Mouse (Mus musculus) liver, embryonic 13.5 days (tissue): ENCODE measurements around the gene Pgf. TPM values are rescaled to one million over a fixed set of nuclear protein-coding genes. Genes with fewer than 3 reads are reported as not detected.
"Not testable (repeated sequence)": the region's sequence is repeated elsewhere in the genome, so short reads cannot be mapped to it uniquely, and the experiment has no call there.

Source experiments
- ATAC-seq: fragments of 200-750 bp; cut with Nextera tagmentation; 2 replicates; pipeline ENCODE4 v1.8.0; 2017; ENCODE audit warnings: low read depth, mild to moderate bottlenecking, moderate number of reproducible peaks, moderate library complexity
- DNase-seq: peaks from one replicate; pipeline ENCODE4 v3.0.0; 2022
- H3K27ac ChIP-seq: fragments of 300-500 bp; sonication (generic); 2 replicates; pipeline ENCODE4 v1.5.1; 2015; ENCODE audit warnings: moderate library complexity, mild to moderate bottlenecking, inconsistent platforms
- H3K27me3 ChIP-seq: fragments of 300-500 bp; sonication (generic); 2 replicates; pipeline ENCODE4 v1.6.1; 2015; ENCODE audit warnings: mild to moderate bottlenecking, inconsistent platforms
- H3K36me3 ChIP-seq: fragments of 300-500 bp; sonication (generic); 2 replicates; pipeline ENCODE4 v1.6.1; 2015; ENCODE audit warnings: mild to moderate bottlenecking, inconsistent platforms
- H3K4me1 ChIP-seq: fragments of 300-500 bp; sonication (generic); replicated peaks from 2 replicates; pipeline ENCODE4 v1.6.1; 2015; ENCODE audit warnings: inconsistent platforms
- H3K4me2 ChIP-seq: fragments of 300-500 bp; sonication (generic); 2 replicates; pipeline ENCODE4 v1.6.1; 2015; ENCODE audit warnings: inconsistent platforms, mild to moderate bottlenecking, moderate library complexity
- H3K4me3 ChIP-seq: fragments of 300-500 bp; sonication (generic); replicated peaks from 2 replicates; pipeline ENCODE4 v1.5.1; 2015; ENCODE audit warnings: mild to moderate bottlenecking, inconsistent platforms
- H3K9ac ChIP-seq: fragments of 300-500 bp; sonication (generic); 2 replicates; pipeline ENCODE4 v1.6.1; 2015; ENCODE audit warnings: mild to moderate bottlenecking, inconsistent platforms
- H3K9me3 ChIP-seq: fragments of 300-500 bp; sonication (generic); replicated peaks from 2 replicates; pipeline ENCODE4 v1.6.1; 2016; ENCODE audit warnings: inconsistent platforms
- WGBS: fragments of 180-500 bp; shearing (Covaris S2); methylation state at CpG from one replicate; pipeline ENCODE4 v1.1.7; 2015; ENCODE audit not compliant: insufficient replicate concordance; 5-methylcytosine and 5-hydroxymethylcytosine counted together
- polyA plus RNA-seq: library from polyadenylated mRNA; unstranded; fragments of >200 nt; fragmentation: Nextera tagmentation; extraction: Ambion mirVana; gene quantifications from 2 replicates; pipeline ENCODE4 v1.2.1, GENCODE M21; 2015

Gene Pgf
- polyA plus RNA-seq, 1 experiment from 2014 or later = 0.50 TPM

DNA sequence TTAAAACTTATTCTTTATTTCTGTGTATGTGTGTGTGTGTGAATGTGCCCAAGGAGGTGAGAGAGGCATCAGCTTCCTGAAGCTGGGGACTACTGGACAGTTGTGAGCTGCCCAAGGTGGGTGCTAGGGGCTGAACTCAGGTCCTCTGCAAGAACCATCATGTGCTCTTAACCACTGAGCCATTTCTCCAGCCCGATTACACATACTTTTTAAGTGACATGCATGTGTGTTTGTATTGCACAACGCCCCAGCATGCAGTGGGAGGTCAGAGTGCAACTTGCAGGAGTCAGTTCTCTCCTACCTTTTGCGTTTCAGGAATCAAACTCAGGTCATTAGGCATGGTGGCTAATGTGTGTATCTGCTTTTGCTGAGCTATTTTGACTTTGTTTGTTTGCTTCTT, 24.6 kb downstream of the Pgf start:
- ATAC-seq (peak; percentile 13; the same call in 1 of the 2 replicates), DNase-seq (no peak)
- Histone ChIP-seq H3K4me2 (no peak overlapping the region), H3K27me3 (peaks cover 26% of the 10 kb centered on the region), H3K27ac (no peak overlapping the region), H3K4me1 (peaks cover 24% of the 10 kb centered on the region), H3K36me3 (no peaks in the 10 kb centered on the region), H3K9me3 (no peaks in the 10 kb centered on the region), H3K4me3 (no peak overlapping the region), H3K9ac (no peak overlapping the region)
- WGBS = 56% methylated on average over 3 of the region's 3 CpGs

DNA sequence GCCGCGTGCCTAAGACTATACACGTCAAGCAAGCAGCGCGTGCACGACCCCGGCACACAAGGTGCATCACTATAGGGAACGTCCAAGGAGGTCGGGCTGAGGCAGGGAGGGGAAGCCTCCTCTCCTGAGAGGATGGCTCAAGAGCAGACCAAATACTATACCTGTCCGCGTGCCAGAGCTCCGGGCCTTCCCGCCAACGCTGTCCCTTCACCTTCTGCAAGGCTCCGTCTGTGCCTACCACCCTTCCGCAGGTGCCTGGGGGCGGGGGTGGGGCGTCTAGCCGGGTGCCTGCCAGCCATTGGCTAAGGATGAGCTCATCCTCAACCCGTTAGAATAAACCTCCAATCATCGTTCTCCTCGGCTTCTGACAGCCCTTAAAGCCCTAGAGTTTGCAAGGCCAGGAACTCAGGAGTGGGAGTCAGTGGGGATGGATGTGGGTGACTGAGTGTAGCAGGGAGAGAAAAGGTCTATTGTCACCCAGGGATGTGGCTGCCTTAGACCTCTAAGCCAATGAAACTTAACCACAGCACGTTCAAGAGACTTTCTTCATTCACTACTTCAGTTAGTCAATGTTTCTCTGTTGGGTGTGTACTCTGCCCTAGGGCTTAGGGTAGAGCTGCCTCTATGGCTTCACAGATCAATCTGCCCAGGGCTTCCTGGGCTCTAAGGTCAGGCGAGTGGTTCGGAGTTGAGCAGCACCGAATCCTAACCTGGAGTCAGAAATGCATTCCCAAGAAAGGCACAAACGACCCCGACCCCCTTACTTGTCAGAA, 26.4 kb downstream of the Pgf start, which contains the start of gene Rps6kl1:
TSS of gene Rps6kl1 (minus strand) at position 263 of the 773 bp plus-strand sequence.
- Histone ChIP-seq H3K4me1 (peaks cover 18% of the 10 kb centered on the region), H3K27ac (no peak within 1 kb of the TSS), H3K9ac (peak within 1 kb of the TSS; percentile 56), H3K27me3 (peaks cover 27% of the 10 kb centered on the region), H3K36me3 (no peaks in the 10 kb centered on the region), H3K9me3 (no peaks in the 10 kb centered on the region), H3K4me3 (peak within 1 kb of the TSS; percentile 38), H3K4me2 (peak within 1 kb of the TSS; percentile 65)
- DNase-seq (peak; percentile 32), ATAC-seq (peak; percentile 80)
- 17% methylated on average over 28 of the region's 28 CpGs for WGBS

DNA sequence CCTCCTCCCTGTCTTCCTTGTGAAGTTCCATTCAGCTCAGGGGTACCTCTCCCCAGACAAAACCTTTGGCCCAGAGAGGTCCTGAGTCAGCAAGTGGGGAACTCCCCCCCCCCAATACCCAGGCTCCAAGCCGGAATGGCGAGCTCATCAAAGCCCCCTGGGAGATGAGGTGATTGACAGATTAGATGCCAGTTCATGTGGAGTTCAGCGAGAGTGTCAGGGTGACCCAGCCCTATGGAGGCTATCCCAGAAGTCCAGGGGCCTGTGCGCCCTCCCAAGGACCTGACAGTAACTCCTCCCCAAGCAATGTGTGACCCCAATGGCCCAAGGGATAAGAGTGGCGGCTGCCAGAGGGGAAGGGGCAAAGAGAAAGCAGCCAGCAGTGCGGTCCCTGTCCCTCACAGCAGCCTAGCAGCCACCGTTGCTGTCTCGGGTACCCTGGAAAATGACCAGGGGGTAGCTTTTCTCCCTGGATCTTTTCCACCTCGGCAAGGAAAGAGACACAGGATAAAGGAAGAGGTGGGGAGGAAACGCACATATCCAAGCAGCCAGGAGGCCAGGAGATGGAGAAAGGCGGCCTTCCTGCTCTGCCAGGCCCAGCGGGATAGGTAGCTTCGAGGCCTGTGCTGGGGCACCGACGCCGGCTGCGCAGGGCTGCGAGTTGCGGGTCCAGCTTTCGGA, 27.1 kb downstream of the Pgf start:
- H3K4me1 ChIP-seq = peaks cover 17% of the 10 kb centered on the region
- 20% methylated on average over 20 of the region's 20 CpGs for WGBS
- peak overlapping the region; percentile 38 for H3K4me3 ChIP-seq
- peaks cover 27% of the 10 kb centered on the region for H3K27me3 ChIP-seq
- no peaks in the 10 kb centered on the region for H3K36me3 ChIP-seq
- H3K27ac ChIP-seq = no peak overlapping the region
- H3K9ac ChIP-seq = peak overlapping the region; percentile 56
- no peaks in the 10 kb centered on the region for H3K9me3 ChIP-seq
- ATAC-seq (no peak), DNase-seq (no peak)
- H3K4me2 ChIP-seq = peak overlapping the region; percentile 65

DNA sequence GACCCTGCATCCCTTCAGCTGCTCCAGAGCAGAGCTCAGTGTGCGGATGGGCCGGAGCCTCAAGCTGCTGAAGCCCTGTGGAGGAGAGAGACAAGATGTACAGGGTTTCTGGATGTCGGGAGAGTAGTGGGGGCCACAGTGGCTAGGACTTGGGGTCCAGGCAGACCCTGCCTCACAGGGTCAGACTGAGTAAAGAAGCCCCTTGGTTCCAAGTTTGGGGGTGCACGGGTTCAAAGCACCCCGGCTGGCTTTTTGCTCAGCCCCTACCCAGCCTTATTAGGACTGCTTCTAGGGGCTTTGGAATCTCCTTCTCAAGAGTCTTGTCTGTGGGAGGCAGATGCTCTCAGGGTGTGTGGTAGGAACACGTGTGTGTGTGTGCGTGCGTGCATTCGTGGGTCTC, 30.7 kb downstream of the Pgf start:
- H3K4me2 ChIP-seq = no peak overlapping the region
- no peak overlapping the region for H3K9ac ChIP-seq
- no peaks in the 10 kb centered on the region for H3K9me3 ChIP-seq
- H3K4me1 ChIP-seq = peaks cover 19% of the 10 kb centered on the region
- ATAC-seq = no peak
- H3K27ac ChIP-seq = no peak overlapping the region
- DNase-seq = no peak
- 70% methylated on average over 9 of the region's 9 CpGs for WGBS
- H3K4me3 ChIP-seq = no peak overlapping the region
- no peaks in the 10 kb centered on the region for H3K36me3 ChIP-seq
- H3K27me3 ChIP-seq = peaks cover 29% of the 10 kb centered on the region

DNA sequence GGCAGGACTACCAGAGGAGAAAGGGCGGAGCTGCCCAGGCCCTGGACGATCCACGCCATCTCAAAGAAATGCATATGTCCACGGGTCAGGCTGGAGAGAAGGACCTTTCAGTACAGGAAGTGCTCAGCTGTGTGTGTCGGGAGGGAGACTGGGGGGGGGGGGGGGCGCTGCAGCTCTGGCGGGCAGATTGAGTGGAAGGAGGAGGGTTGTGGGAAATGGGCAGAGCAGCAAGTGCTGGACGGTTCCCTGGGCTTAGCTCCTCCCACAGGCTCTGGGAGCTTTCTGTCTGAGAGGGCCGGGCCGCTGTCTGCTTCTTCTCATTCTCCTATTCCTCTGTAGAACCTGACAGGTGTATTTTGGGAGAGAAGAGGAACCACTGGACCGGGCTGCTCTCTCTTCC, 31.2 kb downstream of the Pgf start:
- ATAC-seq (no peak), DNase-seq (no peak)
- Histone ChIP-seq H3K4me2 (no peak overlapping the region), H3K9me3 (no peaks in the 10 kb centered on the region), H3K27ac (no peak overlapping the region), H3K36me3 (no peaks in the 10 kb centered on the region), H3K4me3 (no peak overlapping the region), H3K4me1 (peaks cover 14% of the 10 kb centered on the region), H3K27me3 (peaks cover 31% of the 10 kb centered on the region), H3K9ac (no peak overlapping the region)
- WGBS = 30% methylated on average over 9 of the region's 11 CpGs

DNA sequence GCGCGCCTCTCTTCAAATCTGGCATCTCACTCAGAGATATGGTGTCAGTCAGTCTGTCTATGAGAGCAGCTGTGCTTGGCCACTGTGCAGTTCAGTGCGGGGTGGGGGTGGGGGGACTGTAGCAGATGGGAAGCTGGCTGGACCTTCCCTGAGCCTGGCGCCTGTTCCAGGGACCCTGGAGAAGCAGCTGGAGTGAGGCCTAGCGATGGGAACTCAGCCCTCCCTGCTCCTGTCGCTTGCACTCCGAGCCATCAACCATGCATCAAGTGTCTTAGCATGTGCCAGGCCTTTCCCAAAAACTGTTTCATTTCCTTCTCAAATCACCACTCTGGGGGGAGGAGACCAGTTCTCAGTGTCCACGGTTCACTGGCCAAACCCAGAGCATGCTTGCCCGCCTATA, 32.0 kb downstream of the Pgf start:
- H3K27ac ChIP-seq = no peak overlapping the region
- DNase-seq = no peak

DNA sequence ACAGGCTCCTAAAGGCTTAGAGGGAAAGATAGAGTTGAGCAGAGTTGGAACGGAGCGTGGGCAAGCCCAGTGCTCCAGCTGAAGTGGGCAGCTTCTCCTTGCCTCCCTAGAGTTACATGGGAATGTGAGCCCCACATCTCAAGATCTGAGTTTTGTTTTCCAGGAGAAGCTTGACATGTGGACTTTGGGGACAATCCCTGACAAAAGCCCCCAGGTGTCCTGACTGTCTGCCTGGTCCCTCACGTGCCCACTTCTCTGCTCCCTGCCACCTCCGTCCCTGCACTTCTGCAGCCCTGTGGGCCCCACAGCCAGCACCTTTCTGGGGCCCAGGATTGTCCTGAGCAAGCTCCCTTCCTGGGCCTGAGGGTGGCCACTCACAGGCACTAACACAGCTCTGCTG, 32.8 kb downstream of the Pgf start:
- 0 out of 2 replicates have a peak, but pooled peaks cover 2% of the 10 kb centered on the region for H3K4me1 ChIP-seq
- no peak overlapping the region for H3K4me2 ChIP-seq
- ATAC-seq (no peak), DNase-seq (no peak)
- no peaks in the 10 kb centered on the region for H3K9me3 ChIP-seq
- no peak overlapping the region for H3K4me3 ChIP-seq
- no peaks in the 10 kb centered on the region for H3K36me3 ChIP-seq
- 84% methylated on average over 4 of the region's 4 CpGs for WGBS
- H3K27ac ChIP-seq = no peak overlapping the region
- no peak overlapping the region for H3K9ac ChIP-seq
- peaks cover 23% of the 10 kb centered on the region for H3K27me3 ChIP-seq

More for the DNA sequence above, 32.0 kb downstream of the Pgf start:
- no peak overlapping the region for H3K4me3 ChIP-seq
- no peaks in the 10 kb centered on the region for H3K36me3 ChIP-seq
- H3K27me3 ChIP-seq = peaks cover 25% of the 10 kb centered on the region
- H3K9me3 ChIP-seq = no peaks in the 10 kb centered on the region
- no peak overlapping the region for H3K4me2 ChIP-seq
- peaks cover 7% of the 10 kb centered on the region for H3K4me1 ChIP-seq
- no peak for ATAC-seq
- H3K9ac ChIP-seq = no peak overlapping the region
- 68% methylated on average over 9 of the region's 9 CpGs for WGBS

DNA sequence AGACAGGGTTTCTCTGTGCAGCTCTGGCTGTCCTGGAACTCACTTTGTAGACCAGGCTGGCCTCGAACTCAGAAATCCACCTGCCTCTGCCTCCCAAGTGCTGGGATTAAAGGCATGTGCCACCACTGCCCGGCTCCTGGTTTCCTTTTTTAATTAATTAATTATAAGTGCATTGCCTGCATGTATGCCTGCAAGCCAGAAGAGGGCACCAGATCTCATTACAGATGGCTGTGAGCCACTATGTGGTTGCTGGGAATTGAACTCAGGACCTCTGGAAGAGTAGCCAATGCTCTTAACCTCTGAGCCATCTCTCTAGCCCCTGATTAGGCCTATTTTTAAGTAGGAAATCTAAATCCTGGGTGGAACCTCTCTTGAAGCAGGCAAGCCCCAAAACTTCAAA, 33.3 kb downstream of the Pgf start:
- ATAC-seq, H3K9me3 ChIP-seq, DNase-seq, H3K9ac ChIP-seq, H3K4me2 ChIP-seq, H3K4me3 ChIP-seq, H3K4me1 ChIP-seq, H3K36me3 ChIP-seq, H3K27ac ChIP-seq: not testable (repeated sequence)
- WGBS = 55% methylated on average over 2 of the region's 2 CpGs
- H3K27me3 ChIP-seq = peaks cover 21% of the 10 kb centered on the region; the same call in 1 of the 2 replicates

DNA sequence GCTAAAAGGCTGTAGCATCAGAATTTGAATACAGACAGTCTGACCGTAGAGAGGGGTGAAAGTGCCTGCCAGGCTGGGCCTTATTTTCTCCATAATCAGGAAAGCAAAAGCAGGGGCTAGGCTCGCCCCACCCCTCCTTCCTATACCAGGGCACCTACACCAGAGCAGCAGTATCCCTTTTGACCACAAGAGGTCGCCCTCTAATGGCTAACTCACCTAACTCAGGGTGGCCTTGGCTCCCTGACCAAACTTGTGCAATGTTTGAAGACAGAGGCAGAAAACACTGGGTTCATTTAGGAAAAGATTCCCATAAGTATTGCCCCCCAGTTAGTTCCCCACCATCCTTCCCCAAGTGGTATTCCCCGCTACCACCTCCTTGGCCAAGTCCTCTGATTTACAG, 34.8 kb downstream of the Pgf start:
- Histone ChIP-seq H3K27me3 (peaks cover 19% of the 10 kb centered on the region; the same call in 1 of the 2 replicates), H3K9ac (no peak overlapping the region), H3K36me3 (no peaks in the 10 kb centered on the region), H3K27ac (no peak overlapping the region), H3K4me3 (no peak overlapping the region), H3K4me1 (0 out of 2 replicates have a peak, but pooled peaks cover 2% of the 10 kb centered on the region), H3K9me3 (no peaks in the 10 kb centered on the region), H3K4me2 (no peak overlapping the region)
- peak; percentile 56 for DNase-seq
- 0 out of 2 replicates have a peak, but pooled peaks have one; percentile 40 for ATAC-seq
- WGBS = 22% methylated on average over 4 of the region's 4 CpGs

DNA sequence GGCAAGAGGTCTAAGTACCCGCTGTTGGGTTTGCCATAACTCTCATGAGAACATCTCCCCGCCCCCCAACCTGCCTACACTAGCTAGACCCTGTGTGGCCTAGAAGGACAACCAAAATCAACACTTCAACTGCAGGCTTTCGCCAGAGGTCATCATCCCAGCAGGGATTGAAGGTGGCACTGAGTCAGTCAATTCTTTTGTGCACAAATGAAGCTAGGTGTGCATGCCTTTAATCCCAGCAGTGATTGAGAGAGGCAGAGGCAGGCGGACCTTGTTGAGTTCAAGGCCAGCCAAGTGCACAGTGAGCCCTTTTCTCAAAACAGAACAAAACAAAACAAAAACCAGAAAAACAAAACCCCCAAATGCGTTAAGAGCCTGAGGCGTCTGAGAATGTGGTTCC, 36.5 kb downstream of the Pgf start:
- Histone ChIP-seq H3K4me2 (no peak overlapping the region), H3K4me1 (0 out of 2 replicates have a peak, but pooled peaks cover 2% of the 10 kb centered on the region), H3K9me3 (no peaks in the 10 kb centered on the region), H3K9ac (no peak overlapping the region), H3K27ac (no peak overlapping the region), H3K36me3 (no peaks in the 10 kb centered on the region), H3K4me3 (no peak overlapping the region), H3K27me3 (0 out of 2 replicates have a peak, but pooled peaks cover 15% of the 10 kb centered on the region)
- WGBS = 62% methylated on average over 6 of the region's 6 CpGs
- ATAC-seq (no peak), DNase-seq (no peak)

DNA sequence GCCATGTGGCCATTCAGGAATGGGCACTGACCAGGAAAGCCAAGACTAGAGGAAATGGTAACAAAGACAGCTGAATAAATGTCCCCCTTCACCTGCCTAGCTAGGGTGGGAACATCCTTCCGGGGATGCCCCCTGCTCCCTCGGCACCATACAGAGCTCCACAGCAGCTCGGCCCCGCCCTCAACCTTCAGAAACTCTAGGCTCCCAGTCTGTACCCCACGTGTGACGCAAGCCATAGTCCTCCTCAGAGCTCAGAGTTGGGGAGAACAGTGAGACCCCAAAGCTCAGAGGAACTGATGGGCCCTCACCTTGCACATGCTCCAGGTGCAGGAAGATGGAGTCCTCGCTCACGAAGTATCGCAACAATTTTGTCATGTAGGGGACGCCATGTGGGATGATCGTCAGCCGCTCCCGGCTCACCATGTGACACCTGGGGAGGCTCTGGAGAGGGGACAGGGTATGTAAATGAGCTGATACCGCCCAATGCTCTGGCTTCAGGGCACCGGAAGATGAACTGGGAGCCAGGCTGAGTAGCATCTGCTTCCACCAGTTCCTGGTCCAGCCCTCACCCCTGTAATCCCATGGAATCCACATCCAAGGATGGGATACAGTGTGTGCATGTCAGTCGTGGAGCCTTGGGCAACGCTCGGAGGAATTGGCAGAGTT, 37.4 kb downstream of the Pgf start:
- 32% methylated on average over 18 of the region's 18 CpGs for WGBS
- peaks cover 8% of the 10 kb centered on the region for H3K36me3 ChIP-seq
- no peak overlapping the region for H3K27ac ChIP-seq
- H3K4me1 ChIP-seq = 0 out of 2 replicates have a peak, but pooled peaks cover 2% of the 10 kb centered on the region
- H3K4me2 ChIP-seq = no peak overlapping the region
- H3K27me3 ChIP-seq = 0 out of 2 replicates have a peak, but pooled peaks cover 15% of the 10 kb centered on the region
- no peak overlapping the region for H3K9ac ChIP-seq
- ATAC-seq = no peak
- no peak overlapping the region for H3K4me3 ChIP-seq
- DNase-seq = no peak
- H3K9me3 ChIP-seq = no peaks in the 10 kb centered on the region
